Mouse (Mus musculus) heart, embryonic 13.5 days (tissue): Measurements from ENCODE around the gene Gm28048. TPM values are rescaled to one million over a fixed set of nuclear protein-coding genes. Genes with fewer than 3 reads are reported as not detected.
A peak's percentile ranks its signal among the peaks of the same experiment; 100 is the strongest.

Source experiments
- ATAC-seq: fragments of 200-750 bp; cut with Nextera tagmentation; 2 replicates; pipeline ENCODE4 v1.8.0; 2017; ENCODE audit warnings: moderate TSS enrichment; ENCODE audit not compliant: insufficient number of reproducible peaks, low FRiP score, low TSS enrichment; ENCODE audit errors: extremely low read depth
- H3K27ac ChIP-seq: fragments of 300-500 bp; sonication (generic); replicated peaks from 2 replicates; pipeline ENCODE4 v1.5.1; 2015; ENCODE audit warnings: moderate library complexity, mild to moderate bottlenecking, inconsistent platforms
- H3K27me3 ChIP-seq: fragments of 300-500 bp; sonication (generic); replicated peaks from 2 replicates; pipeline ENCODE4 v1.6.1; 2015; ENCODE audit warnings: mild to moderate bottlenecking, inconsistent platforms
- H3K36me3 ChIP-seq: fragments of 300-500 bp; sonication (generic); 2 replicates; pipeline ENCODE4 v1.6.1; 2015; ENCODE audit warnings: mild to moderate bottlenecking, inconsistent platforms
- H3K4me1 ChIP-seq: fragments of 300-500 bp; sonication (generic); 2 replicates; pipeline ENCODE4 v1.6.1; 2015; ENCODE audit warnings: inconsistent platforms
- H3K4me2 ChIP-seq: fragments of 300-500 bp; sonication (generic); 2 replicates; pipeline ENCODE4 v1.6.1; 2015; ENCODE audit warnings: inconsistent platforms, mild to moderate bottlenecking, moderate library complexity
- H3K4me3 ChIP-seq: fragments of 300-500 bp; sonication (generic); 2 replicates; pipeline ENCODE4 v1.5.1; 2015; ENCODE audit warnings: moderate library complexity, mild to moderate bottlenecking, inconsistent platforms
- H3K9ac ChIP-seq: fragments of 300-500 bp; sonication (generic); 2 replicates; pipeline ENCODE4 v1.6.1; 2015; ENCODE audit warnings: inconsistent platforms, mild to moderate bottlenecking, moderate library complexity
- H3K9me3 ChIP-seq: fragments of 300-500 bp; sonication (generic); 2 replicates; pipeline ENCODE4 v1.6.1; 2016; ENCODE audit warnings: inconsistent platforms
- WGBS: fragments of 180-500 bp; shearing (Covaris S2); methylation state at CpG from one replicate; pipeline ENCODE4 v1.1.7; 2015; ENCODE audit warnings: mixed read lengths; 5-methylcytosine and 5-hydroxymethylcytosine counted together
- polyA plus RNA-seq: library from polyadenylated mRNA; unstranded; fragments of >200 nt; fragmentation: Nextera tagmentation; extraction: Ambion mirVana; gene quantifications from 2 replicates; pipeline ENCODE4 v1.2.1, GENCODE M21; 2015

The Gm28048 gene
- polyA plus RNA-seq, 1 experiment from 2014 or later, result 7.8 TPM

GRCm38 (mm10) chr11:22828988-22829632 lies 152.8 kb downstream of the Gm28048 start:
- 94% methylated on average over 15 of the region's 15 CpGs for WGBS
- Histone ChIP-seq H3K4me1 (peaks cover 21% of the 10 kb centered on the region), H3K4me3 (no peak overlapping the region), H3K4me2 (no peak overlapping the region), H3K9me3 (no peaks in the 10 kb centered on the region), H3K27me3 (no peaks in the 10 kb centered on the region), H3K27ac (no peak overlapping the region), H3K9ac (no peak overlapping the region), H3K36me3 (0 out of 2 replicates have a peak, but pooled peaks cover 6% of the 10 kb centered on the region)
- ATAC-seq, result no peak

GRCm38 (mm10) chr11:22827514-22828080 lies 154.3 kb downstream of the Gm28048 start:
- WGBS, result 76% methylated on average over 4 of the region's 4 CpGs
- H3K9ac ChIP-seq, result no peak overlapping the region
- H3K27ac ChIP-seq, result no peak overlapping the region
- H3K36me3 ChIP-seq, result no peaks in the 10 kb centered on the region
- no peaks in the 10 kb centered on the region for H3K9me3 ChIP-seq
- H3K4me1 ChIP-seq, result peaks cover 23% of the 10 kb centered on the region
- H3K4me3 ChIP-seq, result no peak overlapping the region
- ATAC-seq, result no peak
- H3K4me2 ChIP-seq, result no peak overlapping the region
- no peaks in the 10 kb centered on the region for H3K27me3 ChIP-seq

GRCm38 (mm10) chr11:22826665-22827064 lies 155.2 kb downstream of the Gm28048 start:
- H3K4me1 ChIP-seq, result peaks cover 23% of the 10 kb centered on the region
- 82% methylated on average over 6 of the region's 6 CpGs for WGBS
- no peak overlapping the region for H3K4me3 ChIP-seq
- no peak for ATAC-seq
- H3K36me3 ChIP-seq, result no peaks in the 10 kb centered on the region
- no peak overlapping the region for H3K9ac ChIP-seq
- H3K4me2 ChIP-seq, result no peak overlapping the region
- H3K27me3 ChIP-seq, result no peaks in the 10 kb centered on the region
- H3K9me3 ChIP-seq, result no peaks in the 10 kb centered on the region
- no peak overlapping the region for H3K27ac ChIP-seq

GRCm38 (mm10) chr11:22826051-22826450 lies 155.8 kb downstream of the Gm28048 start:
- H3K9me3 ChIP-seq, result no peaks in the 10 kb centered on the region
- H3K9ac ChIP-seq, result no peak overlapping the region
- no peak overlapping the region for H3K4me2 ChIP-seq
- H3K27me3 ChIP-seq, result no peaks in the 10 kb centered on the region
- peaks cover 22% of the 10 kb centered on the region for H3K4me1 ChIP-seq
- ATAC-seq, result no peak
- no peak overlapping the region for H3K4me3 ChIP-seq
- WGBS, result 89% methylated on average over 14 of the region's 14 CpGs
- no peak overlapping the region for H3K27ac ChIP-seq
- H3K36me3 ChIP-seq, result no peaks in the 10 kb centered on the region

DNA sequence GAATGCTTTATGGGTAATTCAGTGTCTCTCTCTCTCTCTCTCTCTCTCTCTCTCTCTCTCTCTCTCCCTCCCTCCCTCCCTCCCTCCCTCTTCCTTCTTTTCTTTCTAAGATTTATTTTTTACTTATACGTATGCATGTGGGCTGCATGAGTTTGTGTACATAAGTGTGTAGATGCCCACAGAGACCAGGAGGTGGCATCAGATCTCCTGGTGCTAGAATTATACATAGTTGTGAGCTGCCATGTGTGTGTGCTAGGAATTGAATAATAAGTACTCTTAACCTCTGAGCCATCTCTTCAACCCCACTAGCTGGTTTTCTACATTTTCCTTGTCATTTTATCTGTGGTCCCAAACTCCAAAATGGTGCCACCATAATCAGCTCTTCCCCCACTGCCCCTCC lies 156.3 kb downstream of the Gm28048 start:
- no peaks in the 10 kb centered on the region for H3K36me3 ChIP-seq
- H3K4me1 ChIP-seq, result peaks cover 17% of the 10 kb centered on the region
- no peak overlapping the region for H3K4me2 ChIP-seq
- WGBS, result 94% methylated on average over 1 of the region's 1 CpGs
- no peak for ATAC-seq
- no peak overlapping the region for H3K9ac ChIP-seq
- H3K27me3 ChIP-seq, result no peaks in the 10 kb centered on the region
- H3K9me3 ChIP-seq, result no peaks in the 10 kb centered on the region
- H3K27ac ChIP-seq, result no peak overlapping the region
- H3K4me3 ChIP-seq, result no peak overlapping the region

DNA sequence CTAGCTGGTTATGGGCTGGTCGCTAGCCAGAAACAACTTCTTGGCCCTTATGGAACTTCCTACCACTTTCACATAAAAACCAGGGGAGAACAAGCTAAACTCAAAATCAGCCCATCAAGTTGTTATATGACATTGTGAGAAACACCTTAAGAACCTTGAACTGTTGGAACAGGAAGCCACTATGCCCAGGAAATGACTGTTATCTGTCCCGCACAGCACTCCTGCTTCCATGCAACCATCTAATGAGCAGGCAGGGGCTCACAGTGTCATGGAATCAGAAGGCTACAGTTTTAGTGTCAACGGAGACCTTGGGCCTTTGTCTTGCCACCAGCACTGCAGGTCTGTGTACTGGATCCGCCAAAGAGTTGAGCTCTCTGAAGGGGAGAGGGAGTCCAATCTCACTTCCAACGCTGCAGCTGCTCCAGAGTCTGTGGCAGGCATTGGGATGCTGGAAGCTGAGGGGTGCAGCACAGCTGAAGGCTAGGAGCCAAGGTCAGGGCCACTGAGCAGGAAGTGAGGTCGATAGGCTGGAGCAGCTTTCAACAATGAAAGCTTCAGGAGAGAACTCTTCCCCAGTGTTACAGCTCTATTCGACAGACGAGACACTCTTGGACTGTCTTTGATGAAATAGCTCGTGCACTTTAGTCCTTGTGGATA lies 157.7 kb downstream of the Gm28048 start:
- H3K4me3 ChIP-seq, result no peak overlapping the region
- H3K4me1 ChIP-seq, result peaks cover 8% of the 10 kb centered on the region; the same call in 1 of the 2 replicates
- H3K9ac ChIP-seq, result no peak overlapping the region
- ATAC-seq, result no peak
- 59% methylated on average over 9 of the region's 9 CpGs for WGBS
- no peaks in the 10 kb centered on the region for H3K36me3 ChIP-seq
- no peak overlapping the region for H3K27ac ChIP-seq
- H3K27me3 ChIP-seq, result no peaks in the 10 kb centered on the region
- H3K9me3 ChIP-seq, result no peaks in the 10 kb centered on the region
- no peak overlapping the region for H3K4me2 ChIP-seq

DNA sequence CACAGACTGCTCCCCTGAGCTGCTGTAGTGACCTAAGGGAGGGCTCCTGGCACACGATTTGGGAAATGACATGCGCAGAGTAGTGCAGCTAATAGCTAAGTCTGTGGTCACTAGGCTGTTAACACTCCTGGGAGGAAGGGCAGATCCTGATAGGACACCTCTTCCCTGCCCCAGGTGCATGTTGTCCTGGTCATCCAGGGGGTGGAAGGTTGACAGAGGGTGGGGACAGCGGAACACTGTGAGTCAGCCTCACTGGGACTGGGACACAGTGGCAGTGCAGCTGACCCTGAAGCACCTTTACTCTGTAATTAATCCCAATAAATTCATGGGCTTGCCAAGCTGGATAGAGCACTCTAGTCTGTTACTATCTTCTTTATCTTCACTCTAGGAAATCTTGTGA lies 160.6 kb downstream of the Gm28048 start:
- Histone ChIP-seq H3K9ac (no peak overlapping the region), H3K27me3 (no peaks in the 10 kb centered on the region), H3K4me1 (0 out of 2 replicates have a peak, but pooled peaks cover 8% of the 10 kb centered on the region), H3K4me2 (no peak overlapping the region), H3K36me3 (no peaks in the 10 kb centered on the region), H3K9me3 (no peaks in the 10 kb centered on the region), H3K27ac (no peak overlapping the region), H3K4me3 (no peak overlapping the region)
- ATAC-seq, result no peak
- 75% methylated on average over 3 of the region's 3 CpGs for WGBS

DNA sequence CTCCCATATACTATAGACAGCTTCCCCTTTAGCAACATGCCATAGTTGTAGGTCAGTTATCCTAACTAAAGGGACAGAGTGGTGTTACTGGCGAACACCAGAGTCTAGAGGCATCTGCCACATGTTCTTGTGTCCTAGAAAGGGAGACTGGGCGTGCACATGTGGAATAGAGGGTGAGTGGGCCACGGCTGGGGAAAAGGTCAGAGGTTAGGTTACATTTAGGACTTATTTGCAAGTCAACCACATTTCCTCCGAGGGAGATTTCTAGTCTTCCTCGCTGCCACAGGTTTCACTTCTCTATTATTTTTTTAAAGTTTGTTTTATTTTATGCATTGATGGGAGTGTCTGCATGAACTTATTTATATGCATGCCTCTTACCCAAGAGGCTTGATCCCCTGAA lies 163.5 kb downstream of the Gm28048 start:
- no peak overlapping the region for H3K9ac ChIP-seq
- H3K36me3 ChIP-seq, result no peaks in the 10 kb centered on the region
- H3K4me1 ChIP-seq, result peaks cover 12% of the 10 kb centered on the region; the same call in 1 of the 2 replicates
- no peaks in the 10 kb centered on the region for H3K27me3 ChIP-seq
- no peak for ATAC-seq
- H3K4me3 ChIP-seq, result no peak overlapping the region
- H3K4me2 ChIP-seq, result no peak overlapping the region
- no peaks in the 10 kb centered on the region for H3K9me3 ChIP-seq
- H3K27ac ChIP-seq, result no peak overlapping the region
- WGBS, result 71% methylated on average over 5 of the region's 5 CpGs

- no peak for ATAC-seq
- H3K27me3 ChIP-seq, result no peaks in the 10 kb centered on the region
- peaks cover 12% of the 10 kb centered on the region; the same call in 1 of the 2 replicates for H3K4me1 ChIP-seq
- no peak overlapping the region for H3K4me3 ChIP-seq
- no peak overlapping the region for H3K27ac ChIP-seq
- H3K9ac ChIP-seq, result no peak overlapping the region
- WGBS, result 80% methylated on average over 7 of the region's 7 CpGs
- no peak overlapping the region for H3K4me2 ChIP-seq
- no peaks in the 10 kb centered on the region for H3K36me3 ChIP-seq
- no peaks in the 10 kb centered on the region for H3K9me3 ChIP-seq
These were observed 166.0 kb downstream of the Gm28048 start for GRCm38 (mm10) chr11:22815877-22816276.

- no peak for ATAC-seq
- Histone ChIP-seq H3K36me3 (no peaks in the 10 kb centered on the region), H3K4me2 (no peak overlapping the region), H3K27ac (no peak overlapping the region), H3K4me1 (peaks cover 19% of the 10 kb centered on the region; the same call in 1 of the 2 replicates), H3K9ac (no peak overlapping the region), H3K27me3 (no peaks in the 10 kb centered on the region), H3K9me3 (no peaks in the 10 kb centered on the region), H3K4me3 (no peak overlapping the region)
These were observed 166.7 kb downstream of the Gm28048 start for GRCm38 (mm10) chr11:22815143-22815542.

- no peak overlapping the region for H3K4me2 ChIP-seq
- WGBS, result 60% methylated on average over 5 of the region's 5 CpGs
- no peak for ATAC-seq
- H3K27me3 ChIP-seq, result no peaks in the 10 kb centered on the region
- peak overlapping the region; percentile 15; the same call in 1 of the 2 replicates for H3K27ac ChIP-seq
- H3K36me3 ChIP-seq, result no peaks in the 10 kb centered on the region
- no peaks in the 10 kb centered on the region for H3K9me3 ChIP-seq
- peaks cover 28% of the 10 kb centered on the region for H3K4me1 ChIP-seq
- H3K9ac ChIP-seq, result no peak overlapping the region
- no peak overlapping the region for H3K4me3 ChIP-seq
These were observed 167.8 kb downstream of the Gm28048 start for GRCm38 (mm10) chr11:22813921-22814704.
